Mouse (Mus musculus) layer of hippocampus, postnatal 10 days (tissue): ENCODE measurements at regions not wholly inside any gene's neighbourhood (a gene's known extent, or its start where the extent isn't known, plus 50 kb on each side); places are given as distances from the start of the nearest gene placed in this dataset.
"Not testable (repeated sequence)": the region's sequence is repeated elsewhere in the genome, so short reads cannot be mapped to it uniquely, and the experiment has no call there.

Source experiments
- DNase-seq, 2 experiments: peaks; one replicate each; pipeline ENCODE4 v3.0.0; 2021; ENCODE audit warnings: low spot score in 2 of 2

- no peak for DNase-seq
Observed at GRCm38 (mm10) chr8:26594369-26594920, 382.7 kb upstream of the Zfp703 start.

GRCm38 (mm10) chr8:26595431-26596018 lies 381.6 kb upstream of the Zfp703 start:
- peak in 1 of 2 experiments; percentile 16 for DNase-seq

GRCm38 (mm10) chr8:26596665-26597362 lies 380.3 kb upstream of the Zfp703 start:
- no peak for DNase-seq

GRCm38 (mm10) chr8:26598520-26598919 lies 378.6 kb upstream of the Zfp703 start:
- no peak for DNase-seq

- no peak for DNase-seq
Observed at GRCm38 (mm10) chr8:26600127-26600526, 377.0 kb upstream of the Zfp703 start.

GRCm38 (mm10) chr8:26608001-26608400 lies 369.1 kb upstream of the Zfp703 start:
- no peak for DNase-seq

GRCm38 (mm10) chr8:26608588-26608987 lies 368.5 kb upstream of the Zfp703 start:
- no peak for DNase-seq

- no peak for DNase-seq
Observed at GRCm38 (mm10) chr8:26612153-26612552, 365.0 kb upstream of the Zfp703 start.

- no peak for DNase-seq
Observed at GRCm38 (mm10) chr8:26622311-26623052, 354.6 kb upstream of the Zfp703 start.

- DNase-seq: no peak
Observed at GRCm38 (mm10) chr8:26626186-26626585, 350.9 kb upstream of the Zfp703 start.

GRCm38 (mm10) chr8:26626651-26627077 lies 350.5 kb upstream of the Zfp703 start:
- DNase-seq: no peak

GRCm38 (mm10) chr8:26627191-26627891 lies 349.8 kb upstream of the Zfp703 start:
- no peak for DNase-seq

- no peak for DNase-seq
Observed at GRCm38 (mm10) chr8:26630544-26630943, 346.6 kb upstream of the Zfp703 start.

- DNase-seq: no peak
Observed at GRCm38 (mm10) chr8:26635701-26636100, 341.4 kb upstream of the Zfp703 start.

GRCm38 (mm10) chr8:26645375-26645774 lies 331.8 kb upstream of the Zfp703 start:
- not testable (repeated sequence) for DNase-seq

- no peak for DNase-seq
Observed at GRCm38 (mm10) chr8:26650287-26650686, 326.8 kb upstream of the Zfp703 start.

- no peak for DNase-seq
Observed at GRCm38 (mm10) chr8:26655897-26656296, 321.2 kb upstream of the Zfp703 start.

GRCm38 (mm10) chr8:26656310-26657075 lies 320.6 kb upstream of the Zfp703 start:
- DNase-seq: no peak

GRCm38 (mm10) chr8:26659381-26659780 lies 317.7 kb upstream of the Zfp703 start:
- DNase-seq: no peak

- DNase-seq: no peak
Observed at GRCm38 (mm10) chr8:26669541-26669940, 307.6 kb upstream of the Zfp703 start.
